Mouse (Mus musculus) CH12.LX (cell line): ENCODE results near the gene Xpr1. TPM values are rescaled to one million over a fixed set of nuclear protein-coding genes. Genes with fewer than 3 reads are reported as not detected.

Experiments
- DNase-seq: peaks from one replicate; pipeline ENCODE4 v3.0.0-alpha.2; 2013; ENCODE audit errors: extremely low read depth
- H3K27ac ChIP-seq: 2 replicates; pipeline ENCODE4 v1.5.1; 2012; ENCODE audit warnings: low read depth, mild to moderate bottlenecking, control low read depth, moderate library complexity; ENCODE audit not compliant: insufficient read depth
- H3K27me3 ChIP-seq: replicated peaks from 2 replicates; pipeline ENCODE3; 2012; ENCODE audit warnings: inconsistent platforms
- H3K36me3 ChIP-seq, 2 experiments: replicated peaks in 1 of 2; 2 replicates each; pipeline versions ENCODE3 to v1.6.1; 2012; ENCODE audit warnings: inconsistent platforms in 1 of 2, low read length in 1 of 2, mild to moderate bottlenecking in 1 of 2, mixed read lengths in 1 of 2, moderate library complexity in 1 of 2; ENCODE audit not compliant: control insufficient read depth in 1 of 2, insufficient read depth in 1 of 2
- H3K4me1 ChIP-seq, 2 experiments: 2 replicates each; pipeline ENCODE4 v1.6.1; 2012; ENCODE audit warnings: inconsistent platforms in 1 of 2, moderate library complexity in 1 of 2; ENCODE audit not compliant: insufficient read depth in 2 of 2, control insufficient read depth in 1 of 2
- H3K4me2 ChIP-seq: 2 replicates; pipeline ENCODE4 v1.6.1; 2012; ENCODE audit warnings: low read depth, mild to moderate bottlenecking, control low read depth; ENCODE audit not compliant: poor library complexity, insufficient read depth, severe bottlenecking
- H3K4me3 ChIP-seq, 3 experiments: fragments of 150-350 bp in 1 of 3; sonication (generic) in 1 of 3; replicated peaks in 1 of 3; 2 replicates each; pipeline versions ENCODE3 to v1.5.1; 2011 to 2012; ENCODE audit warnings: low read depth in 2 of 3, low read length in 2 of 3, mild to moderate bottlenecking in 2 of 3, moderate library complexity in 2 of 3, control low read depth in 1 of 3, improper control_type of control experiment in 1 of 3, inconsistent platforms in 1 of 3, mixed read lengths in 1 of 3; ENCODE audit not compliant: poor library complexity in 1 of 3
- H3K79me2 ChIP-seq: replicated peaks from 2 replicates; pipeline ENCODE4 v1.6.1; 2012; ENCODE audit warnings: mild to moderate bottlenecking, moderate library complexity; ENCODE audit not compliant: control insufficient read depth, poor library complexity, insufficient read depth, severe bottlenecking; ENCODE audit errors: extremely low read depth
- H3K9ac ChIP-seq: 2 replicates; pipeline ENCODE4 v1.6.1; 2012; ENCODE audit warnings: low read depth, mild to moderate bottlenecking, control low read depth, moderate library complexity; ENCODE audit not compliant: insufficient read depth
- H3K9me3 ChIP-seq: replicated peaks from 2 replicates; pipeline ENCODE3; 2012; ENCODE audit warnings: low read length, inconsistent platforms, mixed read lengths
- BHLHE40 ChIP-seq: IDR thresholded peaks from 2 replicates; pipeline ENCODE4 v1.6.1; 2011; ENCODE audit warnings: mild to moderate bottlenecking, low read depth, low read length, improper control_type of control experiment
- CHD2 ChIP-seq: IDR thresholded peaks from 2 replicates; pipeline ENCODE4 v1.6.1; 2011; ENCODE audit warnings: low read length, improper control_type of control experiment
- EP300 ChIP-seq: IDR thresholded peaks from 2 replicates; pipeline ENCODE4 v1.6.1; 2011; ENCODE audit warnings: low read length, improper control_type of control experiment
- JUND ChIP-seq: conservative IDR thresholded peaks from 2 replicates; pipeline ENCODE4 v1.6.1; 2011; ENCODE audit warnings: low read depth, low read length, improper control_type of control experiment
- MAFK ChIP-seq: IDR thresholded peaks from 2 replicates; pipeline ENCODE4 v1.6.1; 2011; ENCODE audit warnings: low read length, improper control_type of control experiment; ENCODE audit not compliant: insufficient replicate concordance
- MAX ChIP-seq: IDR thresholded peaks from 2 replicates; pipeline ENCODE4 v1.6.1; 2011; ENCODE audit warnings: low read length, improper control_type of control experiment
- NELFE ChIP-seq: IDR thresholded peaks from 2 replicates; pipeline ENCODE4 v1.6.1; 2011; ENCODE audit warnings: low read depth, low read length, improper control_type of control experiment
- POLR2A ChIP-seq: IDR thresholded peaks from 2 replicates; pipeline ENCODE4 v1.6.1; 2011; ENCODE audit warnings: low read depth, mild to moderate bottlenecking, improper control_type of control experiment, low read length
- RAD21 ChIP-seq: IDR thresholded peaks from 2 replicates; pipeline ENCODE4 v1.6.1; 2011; ENCODE audit warnings: low read depth, mild to moderate bottlenecking, low read length, improper control_type of control experiment, moderate library complexity
- SIN3A ChIP-seq: IDR thresholded peaks from 2 replicates; pipeline ENCODE4 v1.6.1; 2012; ENCODE audit warnings: low read length, improper control_type of control experiment, inconsistent platforms
- TBP ChIP-seq: conservative IDR thresholded peaks from 2 replicates; pipeline ENCODE4 v1.6.1; 2011; ENCODE audit warnings: low read depth, low read length, improper control_type of control experiment
- TCF12 ChIP-seq: IDR thresholded peaks from 2 replicates; pipeline ENCODE4 v1.6.1; 2014; ENCODE audit warnings: low read depth, mild to moderate bottlenecking, inconsistent platforms, low read length, improper control_type of control experiment
- UBTF ChIP-seq: IDR thresholded peaks from 2 replicates; pipeline ENCODE4 v1.6.1; 2012; ENCODE audit warnings: low read depth, mild to moderate bottlenecking, inconsistent platforms, low read length, improper control_type of control experiment, moderate library complexity
- USF1 ChIP-seq: IDR thresholded peaks from 2 replicates; pipeline ENCODE4 v1.6.1; 2014; ENCODE audit warnings: low read depth, mild to moderate bottlenecking, inconsistent platforms, low read length, improper control_type of control experiment
- ZMIZ1 ChIP-seq: IDR thresholded peaks from 2 replicates; pipeline ENCODE4 v1.6.1; 2012; ENCODE audit warnings: low read depth, mild to moderate bottlenecking, inconsistent platforms, low read length, improper control_type of control experiment
- dilution Hi-C: fragments of 300-500 bp; cut with MboI; formaldehyde crosslinking; loops from 2 replicates; pipeline ENCODE4 v1.14.3; 2020; ENCODE audit warnings: low sequenced_read_pairs; ENCODE audit not compliant: extremely low pct_unique_long_range_greater_than_20kb, extremely low pct_ligation_motif_present
- in situ Hi-C: fragments of 300-500 bp; cut with MboI; formaldehyde crosslinking; loops from 3 replicates; pipeline ENCODE4 v1.14.3; 2019; ENCODE audit warnings: low sequenced_read_pairs, low pct_ligation_motif_present, low pct_unique_long_range_greater_than_20kb, mixed read lengths
- polyA plus RNA-seq: library from polyadenylated mRNA; unstranded; fragments of >175 nt; gene quantifications from 2 replicates; pipeline ENCODE4 v1.2.1, GENCODE M21; 2012; ENCODE audit warnings: low read depth; ENCODE audit not compliant: insufficient read length
- total RNA-seq, 2 experiments: library from RNA; depleted of rRNA; stranded (reverse); fragments of 300-350 nt in 1 of 2; fragments of >200 nt in 1 of 2; gene quantifications; 2 replicates each; pipeline ENCODE4 v1.2.3; 2012 to 2014

Xpr1 gene
- total and polyA plus RNA-seq, 3 experiments, result 7.7 to 13.1 (median 9.6) TPM

DNA sequence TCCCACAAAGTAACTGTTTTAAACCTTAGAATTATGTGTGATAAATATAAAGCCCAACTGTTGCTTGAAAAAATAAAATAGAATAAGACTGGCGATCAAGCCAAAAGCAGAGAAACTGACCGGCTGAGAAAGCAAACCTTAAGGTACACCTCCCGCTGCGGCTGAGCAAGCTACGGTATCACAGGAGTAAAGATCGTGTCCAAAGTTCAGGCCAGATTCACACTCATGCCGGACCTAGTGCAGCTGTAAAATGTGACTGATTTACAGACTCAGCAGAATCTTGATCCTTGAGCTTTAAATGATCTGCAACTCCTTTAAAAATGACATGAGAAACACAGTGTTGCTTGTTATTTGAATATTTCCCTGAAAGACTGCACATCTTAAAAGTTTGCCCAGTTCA, 4.8 kb upstream of the Xpr1 start:
- in situ Hi-C loops (no loop called here), dilution Hi-C loops (no loop called here)
- H3K27me3 ChIP-seq, result no peaks in the 10 kb centered on the region
- no peak overlapping the region for H3K27ac ChIP-seq
- H3K36me3 ChIP-seq, result no peaks in the 10 kb centered on the region
- TF ChIP-seq TCF12, result no peak
- TF ChIP-seq ZMIZ1, result no peak
- no peak for TF ChIP-seq USF1
- no peak for TF ChIP-seq BHLHE40
- TF ChIP-seq MAX, result no peak
- no peak for TF ChIP-seq CHD2
- TF ChIP-seq POLR2A, result no peak
- TF ChIP-seq RAD21, result no peak
- no peak for TF ChIP-seq EP300
- TF ChIP-seq NELFE, result no peak
- no peak for TF ChIP-seq MAFK
- no peak for TF ChIP-seq UBTF
- TF ChIP-seq TBP, result no peak
- TF ChIP-seq JUND, result no peak
- no peaks in the 10 kb centered on the region for H3K79me2 ChIP-seq
- H3K4me3 ChIP-seq, result no peak overlapping the region
- DNase-seq, result no peak
- H3K9me3 ChIP-seq, result no peaks in the 10 kb centered on the region
- H3K9ac ChIP-seq, result no peak overlapping the region
- H3K4me2 ChIP-seq, result no peak overlapping the region
- H3K4me1 ChIP-seq, result peaks cover 0 to 19% of the 10 kb centered on the region in 2 experiments; a peak in 3 of 4 replicates

GRCm38 (mm10) chr1:155416147-155416700, 991 bp downstream of the Xpr1 start:
- H3K4me3 ChIP-seq, result peak overlapping the region; percentile 83 to 93 (median 91)
- 0 out of 2 replicates have a peak overlapping the region, but pooled peaks have one; percentile 46 for H3K27ac ChIP-seq
- H3K79me2 ChIP-seq, result peaks cover 5% of the 10 kb centered on the region; the same call in 1 of the 2 replicates
- H3K4me2 ChIP-seq, result peak overlapping the region; percentile 41
- dilution Hi-C loops, result no loop called here
- no peaks in the 10 kb centered on the region for H3K9me3 ChIP-seq
- H3K9ac ChIP-seq, result peak overlapping the region; percentile 51
- H3K27me3 ChIP-seq, result no peaks in the 10 kb centered on the region
- no peaks in the 10 kb centered on the region for H3K36me3 ChIP-seq
- H3K4me1 ChIP-seq, result peaks cover 0 to 27% of the 10 kb centered on the region in 2 experiments; a peak in 2 of 4 replicates
- TF ChIP-seq MAFK, result no peak
- TF ChIP-seq SIN3A, result no peak
- TF ChIP-seq BHLHE40, result peak; percentile 60; the same call in 1 of the 2 replicates
- TF ChIP-seq, all 38 proteins: peak for 1
- no peak for DNase-seq
- in situ Hi-C loops, result no loop called here
